Mouse (Mus musculus): ENCODE results near the gene Spdef. TPM values are rescaled to one million over a fixed set of nuclear protein-coding genes. Genes with fewer than 3 reads are reported as not detected.

Spdef gene
- 0.15 TPM in 1 of 2 replicates, not detected in the other for polyA plus RNA-seq (2014; fragmentation: Nextera tagmentation; extraction: Ambion mirVana)

DNA sequence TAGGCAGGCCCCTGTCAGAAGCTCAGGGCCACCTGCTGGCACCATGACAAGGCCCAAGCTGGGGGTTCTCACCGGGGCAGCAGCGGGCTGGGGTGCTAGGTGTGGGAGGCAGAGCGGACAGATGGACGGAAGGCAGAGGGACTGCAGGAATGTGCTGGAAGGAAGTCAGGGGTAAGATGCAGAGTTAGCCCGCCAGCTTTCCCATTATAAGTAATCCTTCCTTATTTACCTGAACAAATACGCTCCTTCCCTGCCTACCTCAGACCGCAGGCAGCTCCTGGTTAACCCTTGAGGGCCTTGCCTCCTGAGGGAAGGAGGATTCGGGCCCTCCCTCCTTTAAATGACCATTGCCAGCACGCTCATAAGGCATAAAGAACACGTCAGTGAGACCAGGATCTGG, at the start of gene Spdef:
Gene Spdef (minus strand): TSS at position 186 of the 400 bp plus-strand sequence.
- H3K4me3 ChIP-seq (ENCODE audit: low read depth, low read length) = no peak within 1 kb of the TSS
- H3K4me1 ChIP-seq (replicated peaks; ENCODE audit: control insufficient read depth, insufficient read depth, low read length) = peaks cover 10% of the 10 kb centered on the region; the same call in 1 of the 2 replicates
- H3K27ac ChIP-seq (ENCODE audit: low read depth, low read length) = no peak within 1 kb of the TSS
- H3K4me2 ChIP-seq (ENCODE audit: low read depth, low read length, severe bottlenecking) = no peak within 1 kb of the TSS
- H3K9me3 ChIP-seq (ENCODE audit: control insufficient read depth, low read length) = no peaks in the 10 kb centered on the region
- no peaks in the 10 kb centered on the region for H3K27me3 ChIP-seq (ENCODE audit: control insufficient read depth, insufficient read depth, low read length)
- H3K9ac ChIP-seq (ENCODE audit: low read length) = no peak within 1 kb of the TSS
- 79% methylated on average over 10 of the region's 10 CpGs for WGBS
- no peak for ATAC-seq (replicated peaks; ENCODE audit: low FRiP score)
- no peak for DNase-seq (ENCODE audit: low spot score)
- no peaks in the 10 kb centered on the region for H3K36me3 ChIP-seq (ENCODE audit: control insufficient read depth, insufficient read depth, low read length)

DNA sequence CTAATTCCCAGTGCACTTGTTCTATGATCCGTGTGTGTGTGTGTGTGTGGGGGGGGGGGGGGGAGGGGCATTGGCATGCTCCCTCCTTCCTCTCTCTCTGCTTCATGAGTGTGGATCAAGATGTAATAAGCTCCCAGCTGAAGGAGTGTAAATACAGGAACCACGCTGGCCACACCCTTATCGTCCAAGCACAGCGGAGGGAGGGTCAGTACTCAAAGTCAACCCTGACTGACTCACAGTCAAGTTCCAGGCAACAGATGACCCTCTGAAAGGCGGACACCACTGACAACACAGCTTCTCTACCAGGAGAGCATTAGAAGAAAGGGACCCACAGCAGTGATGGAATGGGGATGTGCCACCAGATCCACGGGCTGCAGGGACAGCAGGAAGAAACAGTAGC, 49.1 kb upstream of the Spdef start:
- Histone ChIP-seq H3K36me3 (ENCODE audit: control insufficient read depth, insufficient read depth, low read length) (no peaks in the 10 kb centered on the region), H3K27me3 (ENCODE audit: control insufficient read depth, insufficient read depth, low read length) (no peaks in the 10 kb centered on the region), H3K9ac (ENCODE audit: low read length) (no peak overlapping the region), H3K9me3 (ENCODE audit: control insufficient read depth, low read length) (no peaks in the 10 kb centered on the region), H3K27ac (ENCODE audit: low read depth, low read length) (no peak overlapping the region), H3K4me3 (ENCODE audit: low read depth, low read length) (no peak overlapping the region), H3K4me1 (replicated peaks; ENCODE audit: control insufficient read depth, insufficient read depth, low read length) (no peaks in the 10 kb centered on the region), H3K4me2 (ENCODE audit: low read depth, low read length, severe bottlenecking) (no peak overlapping the region)
- no peak for ATAC-seq (replicated peaks; ENCODE audit: low FRiP score)
- no peak for DNase-seq (ENCODE audit: low spot score)
- 89% methylated on average over 6 of the region's 6 CpGs for WGBS

- Histone ChIP-seq H3K9me3 (ENCODE audit: control insufficient read depth, low read length) (no peaks in the 10 kb centered on the region), H3K4me1 (replicated peaks; ENCODE audit: control insufficient read depth, insufficient read depth, low read length) (no peaks in the 10 kb centered on the region), H3K4me2 (ENCODE audit: low read depth, low read length, severe bottlenecking) (no peak overlapping the region), H3K9ac (ENCODE audit: low read length) (no peak overlapping the region), H3K27ac (ENCODE audit: low read depth, low read length) (no peak overlapping the region), H3K27me3 (ENCODE audit: control insufficient read depth, insufficient read depth, low read length) (no peaks in the 10 kb centered on the region), H3K4me3 (ENCODE audit: low read depth, low read length) (no peak overlapping the region), H3K36me3 (ENCODE audit: control insufficient read depth, insufficient read depth, low read length) (no peaks in the 10 kb centered on the region)
- 91% methylated on average over 3 of the region's 3 CpGs for WGBS
- ATAC-seq (replicated peaks; ENCODE audit: low FRiP score) (no peak), DNase-seq (ENCODE audit: low spot score) (no peak)
Observed at GRCm38 (mm10) chr17:27774198-27774597, 45.4 kb upstream of the Spdef start.

GRCm38 (mm10) chr17:27771616-27772015, 42.9 kb upstream of the Spdef start:
- H3K4me1 ChIP-seq (replicated peaks; ENCODE audit: control insufficient read depth, insufficient read depth, low read length) = no peaks in the 10 kb centered on the region
- H3K4me2 ChIP-seq (ENCODE audit: low read depth, low read length, severe bottlenecking) = no peak overlapping the region
- H3K36me3 ChIP-seq (ENCODE audit: control insufficient read depth, insufficient read depth, low read length) = no peaks in the 10 kb centered on the region; the same call in 1 of the 2 replicates
- no peaks in the 10 kb centered on the region for H3K27me3 ChIP-seq (ENCODE audit: control insufficient read depth, insufficient read depth, low read length)
- H3K9ac ChIP-seq (ENCODE audit: low read length) = no peak overlapping the region
- no peak overlapping the region for H3K4me3 ChIP-seq (ENCODE audit: low read depth, low read length)
- no peaks in the 10 kb centered on the region for H3K9me3 ChIP-seq (ENCODE audit: control insufficient read depth, low read length)
- WGBS = 91% methylated on average over 6 of the region's 6 CpGs
- no peak overlapping the region for H3K27ac ChIP-seq (ENCODE audit: low read depth, low read length)
- no peak for DNase-seq (ENCODE audit: low spot score)
- no peak for ATAC-seq (replicated peaks; ENCODE audit: low FRiP score)

DNA sequence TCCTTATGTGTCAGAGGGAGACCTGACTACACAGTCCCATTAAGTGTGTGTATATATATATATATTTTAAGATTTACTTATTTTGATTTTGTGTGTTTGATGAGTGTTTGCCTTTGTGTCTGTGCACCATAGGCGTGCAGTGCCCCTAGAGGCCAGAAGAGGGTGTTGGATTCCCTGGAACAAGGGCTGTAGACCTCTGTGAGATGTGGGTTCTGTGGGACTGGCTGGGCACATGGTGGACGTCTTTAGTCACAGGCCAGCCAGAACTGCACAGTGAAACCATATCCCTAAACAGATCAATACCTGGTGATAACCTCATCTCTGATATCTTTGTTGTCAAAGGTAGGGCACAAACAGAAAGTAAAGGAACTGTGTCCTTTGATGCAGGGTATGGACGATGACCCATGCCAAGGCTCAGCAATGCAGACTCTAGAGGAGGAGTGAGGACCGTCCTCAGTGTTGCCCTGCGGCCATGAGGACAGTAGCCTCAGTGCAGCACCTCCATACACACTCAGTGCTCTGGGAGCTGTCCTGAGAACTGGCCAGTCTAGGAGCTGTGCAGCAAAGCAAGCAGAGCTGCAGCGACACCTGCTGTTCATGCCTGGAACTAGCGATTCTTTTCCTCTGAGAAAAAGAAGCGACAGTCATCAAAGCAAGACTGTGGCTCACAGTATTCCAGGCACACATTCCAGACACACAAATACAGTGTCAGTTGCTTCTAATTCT, 40.2 kb upstream of the Spdef start:
- Histone ChIP-seq H3K27ac (ENCODE audit: low read depth, low read length) (no peak overlapping the region), H3K36me3 (ENCODE audit: control insufficient read depth, insufficient read depth, low read length) (peaks cover 4% of the 10 kb centered on the region), H3K27me3 (ENCODE audit: control insufficient read depth, insufficient read depth, low read length) (no peaks in the 10 kb centered on the region), H3K9me3 (ENCODE audit: control insufficient read depth, low read length) (no peaks in the 10 kb centered on the region), H3K9ac (ENCODE audit: low read length) (no peak overlapping the region), H3K4me3 (ENCODE audit: low read depth, low read length) (no peak overlapping the region), H3K4me1 (replicated peaks; ENCODE audit: control insufficient read depth, insufficient read depth, low read length) (no peaks in the 10 kb centered on the region), H3K4me2 (ENCODE audit: low read depth, low read length, severe bottlenecking) (no peak overlapping the region)
- 66% methylated on average over 8 of the region's 8 CpGs for WGBS
- peak; percentile 84 for DNase-seq (ENCODE audit: low spot score)
- no peak for ATAC-seq (replicated peaks; ENCODE audit: low FRiP score)

DNA sequence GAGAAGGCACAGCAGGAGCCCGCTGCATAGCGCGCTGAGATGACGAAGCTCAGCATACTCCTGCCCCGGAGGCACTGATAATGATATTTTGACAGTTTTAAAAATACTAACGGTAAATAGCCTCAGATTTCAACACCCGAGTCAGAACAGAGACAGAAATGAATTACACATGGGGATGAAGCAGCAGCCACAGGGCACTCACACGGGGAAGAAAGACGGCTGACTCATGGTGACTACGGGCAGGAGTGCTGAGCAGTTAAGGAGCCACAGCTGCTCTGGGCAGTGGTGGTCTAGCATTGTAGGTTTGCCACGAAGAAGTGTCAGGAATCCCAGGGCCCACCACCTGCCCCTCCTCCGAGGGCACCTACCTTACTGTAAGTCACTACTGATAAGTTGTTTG, 38.8 kb upstream of the Spdef start:
- Histone ChIP-seq H3K4me2 (ENCODE audit: low read depth, low read length, severe bottlenecking) (no peak overlapping the region), H3K27ac (ENCODE audit: low read depth, low read length) (no peak overlapping the region), H3K27me3 (ENCODE audit: control insufficient read depth, insufficient read depth, low read length) (no peaks in the 10 kb centered on the region), H3K9ac (ENCODE audit: low read length) (no peak overlapping the region), H3K36me3 (ENCODE audit: control insufficient read depth, insufficient read depth, low read length) (peaks cover 4% of the 10 kb centered on the region), H3K9me3 (ENCODE audit: control insufficient read depth, low read length) (no peaks in the 10 kb centered on the region), H3K4me3 (ENCODE audit: low read depth, low read length) (no peak overlapping the region), H3K4me1 (replicated peaks; ENCODE audit: control insufficient read depth, insufficient read depth, low read length) (no peaks in the 10 kb centered on the region)
- ATAC-seq (replicated peaks; ENCODE audit: low FRiP score) (no peak), DNase-seq (ENCODE audit: low spot score) (no peak)
- 93% methylated on average over 12 of the region's 12 CpGs for WGBS

DNA sequence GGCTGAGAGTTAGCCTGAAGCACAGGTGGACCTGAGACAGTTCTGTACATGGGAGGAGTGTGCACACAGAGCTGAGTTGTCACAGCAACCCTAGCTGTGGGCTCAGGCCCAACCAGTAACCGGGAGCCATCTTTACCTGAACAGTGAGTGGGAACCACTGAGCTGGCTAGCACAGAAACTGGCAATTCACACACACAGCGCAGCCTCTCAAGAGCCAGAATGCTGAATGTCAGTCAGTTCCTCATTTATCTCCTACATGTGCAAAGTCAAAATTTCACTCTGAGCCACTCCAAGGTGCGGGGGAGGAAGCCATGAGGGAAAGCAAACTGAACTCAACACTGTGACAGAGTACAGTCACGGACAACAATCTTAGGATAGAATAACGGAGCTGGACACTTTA, 38.4 kb upstream of the Spdef start:
- ATAC-seq (replicated peaks; ENCODE audit: low FRiP score) = no peak
- no peak overlapping the region for H3K4me3 ChIP-seq (ENCODE audit: low read depth, low read length)
- no peaks in the 10 kb centered on the region for H3K9me3 ChIP-seq (ENCODE audit: control insufficient read depth, low read length)
- 92% methylated on average over 5 of the region's 5 CpGs for WGBS
- no peak for DNase-seq (ENCODE audit: low spot score)
- H3K27me3 ChIP-seq (ENCODE audit: control insufficient read depth, insufficient read depth, low read length) = no peaks in the 10 kb centered on the region
- no peak overlapping the region for H3K27ac ChIP-seq (ENCODE audit: low read depth, low read length)
- no peak overlapping the region for H3K9ac ChIP-seq (ENCODE audit: low read length)
- H3K36me3 ChIP-seq (ENCODE audit: control insufficient read depth, insufficient read depth, low read length) = peaks cover 4% of the 10 kb centered on the region
- no peaks in the 10 kb centered on the region for H3K4me1 ChIP-seq (replicated peaks; ENCODE audit: control insufficient read depth, insufficient read depth, low read length)
- no peak overlapping the region for H3K4me2 ChIP-seq (ENCODE audit: low read depth, low read length, severe bottlenecking)

DNA sequence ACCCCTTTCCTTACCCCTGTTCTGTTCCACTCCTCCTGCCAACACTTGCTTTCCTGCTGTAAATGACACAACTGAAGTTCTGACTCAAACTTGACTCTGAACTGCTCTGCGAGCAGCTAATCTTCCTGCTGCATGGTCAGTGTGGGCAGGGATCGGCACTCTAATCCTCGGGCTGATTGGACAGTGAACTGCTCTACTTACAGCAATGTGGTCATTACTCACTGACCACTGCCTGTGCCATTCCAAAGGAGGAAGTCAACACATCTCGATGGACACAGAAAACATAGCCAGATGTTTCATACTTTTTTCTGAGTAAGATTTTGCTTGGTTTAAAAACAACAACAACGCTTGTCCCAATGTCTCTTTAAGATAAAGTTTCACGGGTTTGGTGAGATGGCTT, 36.3 kb upstream of the Spdef start:
- Histone ChIP-seq H3K36me3 (ENCODE audit: control insufficient read depth, insufficient read depth, low read length) (peaks cover 4% of the 10 kb centered on the region), H3K4me2 (ENCODE audit: low read depth, low read length, severe bottlenecking) (no peak overlapping the region), H3K9ac (ENCODE audit: low read length) (no peak overlapping the region), H3K27ac (ENCODE audit: low read depth, low read length) (no peak overlapping the region), H3K9me3 (ENCODE audit: control insufficient read depth, low read length) (no peaks in the 10 kb centered on the region), H3K27me3 (ENCODE audit: control insufficient read depth, insufficient read depth, low read length) (no peaks in the 10 kb centered on the region), H3K4me1 (replicated peaks; ENCODE audit: control insufficient read depth, insufficient read depth, low read length) (no peaks in the 10 kb centered on the region), H3K4me3 (ENCODE audit: low read depth, low read length) (no peak overlapping the region)
- 97% methylated on average over 6 of the region's 6 CpGs for WGBS
- ATAC-seq (replicated peaks; ENCODE audit: low FRiP score) (no peak), DNase-seq (ENCODE audit: low spot score) (no peak)

DNA sequence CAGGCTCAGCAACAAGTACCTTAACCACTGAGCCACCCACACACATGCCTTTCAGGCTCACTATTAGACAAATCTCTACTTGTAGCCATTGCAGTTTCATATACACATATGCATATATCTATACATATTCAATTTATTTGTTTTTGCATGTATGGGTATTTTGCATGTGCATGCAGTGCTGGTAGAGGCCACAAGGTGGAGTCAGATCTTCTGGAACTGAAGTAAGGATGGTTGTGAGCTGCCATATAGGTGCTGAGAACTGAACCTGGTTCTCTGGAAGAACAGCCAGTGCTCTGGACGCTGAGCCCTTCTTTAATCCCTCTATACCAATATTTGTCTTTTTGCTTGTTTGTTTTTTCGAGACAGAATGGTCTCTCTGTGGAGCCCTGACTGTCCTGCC, 35.7 kb upstream of the Spdef start:
- H3K36me3 ChIP-seq (ENCODE audit: control insufficient read depth, insufficient read depth, low read length) = peaks cover 4% of the 10 kb centered on the region

More for the DNA sequence above, 35.7 kb upstream of the Spdef start:
- Histone ChIP-seq H3K4me3 (ENCODE audit: low read depth, low read length) (no peak overlapping the region), H3K4me1 (replicated peaks; ENCODE audit: control insufficient read depth, insufficient read depth, low read length) (no peaks in the 10 kb centered on the region), H3K27me3 (ENCODE audit: control insufficient read depth, insufficient read depth, low read length) (no peaks in the 10 kb centered on the region), H3K9ac (ENCODE audit: low read length) (no peak overlapping the region), H3K27ac (ENCODE audit: low read depth, low read length) (no peak overlapping the region), H3K4me2 (ENCODE audit: low read depth, low read length, severe bottlenecking) (no peak overlapping the region), H3K9me3 (ENCODE audit: control insufficient read depth, low read length) (no peaks in the 10 kb centered on the region)
- 100% methylated on average over 2 of the region's 2 CpGs for WGBS
- no peak for DNase-seq (ENCODE audit: low spot score)
- ATAC-seq (replicated peaks; ENCODE audit: low FRiP score) = no peak

Measured in forebrain, embryonic 11.5 days (tissue).